Mouse (Mus musculus) thymus, postnatal 0 days (tissue): ENCODE results near the gene Lyrm4. TPM values are rescaled to one million over a fixed set of nuclear protein-coding genes. Genes with fewer than 3 reads are reported as not detected.

Experiments used
- DNase-seq: peaks from one replicate; pipeline ENCODE4 v3.0.0-alpha.2; 2015; ENCODE audit warnings: low spot score
- polyA plus RNA-seq: library from polyadenylated mRNA; unstranded; fragments of >200 nt; fragmentation: Nextera tagmentation; extraction: Ambion mirVana; gene quantifications from 2 replicates; pipeline ENCODE4 v1.2.1, GENCODE M21; 2015

The Lyrm4 gene
- polyA plus RNA-seq, 1 experiment from 2014 or later: 25.1 TPM

- no peak for DNase-seq
Observed at GRCm38 (mm10) chr13:35939871-35940665, 177.3 kb downstream of the Lyrm4 start.

GRCm38 (mm10) chr13:35937991-35938390 is 179.3 kb downstream of the Lyrm4 start:
- no peak for DNase-seq

Other genes starting within 250 kb of the Lyrm4 start
- 17.9 and 18.5 TPM in 2 replicates for gene Rpp40, start 211.2 kb downstream of the Lyrm4 start, polyA plus RNA-seq
- not detected in 2 replicates for gene Ppp1r3g, start 158.7 kb downstream of the Lyrm4 start, polyA plus RNA-seq
- gene Fars2, start 114 bp downstream of the Lyrm4 start, polyA plus RNA-seq: 38.1 and 43.7 TPM in 2 replicates